Mouse (Mus musculus) ES-E14 (cell line): ENCODE data around the gene Foxp1.

Source experiments
- MAFK ChIP-seq: IDR thresholded peaks from 2 replicates; pipeline ENCODE4 v1.6.1; 2014; ENCODE audit warnings: mild to moderate bottlenecking, low read depth, low read length, inconsistent platforms; ENCODE audit not compliant: insufficient read depth
- ZC3H11A ChIP-seq: IDR thresholded peaks from 2 replicates; pipeline ENCODE4 v1.6.1; 2012; ENCODE audit warnings: low read depth, mild to moderate bottlenecking, inconsistent platforms, low read length, borderline replicate concordance

DNA sequence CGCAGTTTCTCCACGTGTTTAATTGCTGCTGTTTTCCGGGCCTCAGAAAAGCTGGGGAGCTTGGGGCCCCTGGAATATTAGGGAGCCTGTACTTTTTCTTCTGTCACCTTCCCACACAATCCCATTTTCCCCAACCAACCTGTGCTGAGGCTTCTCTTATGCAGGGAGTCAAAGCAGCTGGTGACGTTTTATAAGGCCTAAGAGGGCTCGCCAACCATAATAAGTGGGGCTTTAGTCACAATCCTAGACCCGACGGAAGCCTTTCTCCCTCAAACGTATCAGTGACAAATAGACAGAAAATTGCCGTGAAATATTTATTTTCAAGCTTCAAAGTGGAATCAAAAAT, 362.2 kb downstream of the Foxp1 start:
- TF ChIP-seq MAFK (no peak), ZC3H11A (no peak)
